Mouse (Mus musculus) forebrain, embryonic 14.5 days (tissue): ENCODE results near the gene Fus. TPM values are rescaled to one million over a fixed set of nuclear protein-coding genes. Genes with fewer than 3 reads are reported as not detected.

Experiments
- ATAC-seq: fragments of 200-750 bp; cut with Nextera tagmentation; 2 replicates; pipeline ENCODE4 v1.8.0; 2017; ENCODE audit warnings: mild to moderate bottlenecking, moderate library complexity
- DNase-seq: peaks from one replicate; pipeline ENCODE4 v3.0.0-alpha.2; 2015; ENCODE audit warnings: low spot score
- H3K27ac ChIP-seq: fragments of 300-500 bp; sonication (generic); 2 replicates; pipeline ENCODE4 v1.5.1; 2014; ENCODE audit warnings: low read depth, mild to moderate bottlenecking, control low read depth, low read length, moderate library complexity
- H3K27me3 ChIP-seq: fragments of 300-500 bp; sonication (generic); replicated peaks from 2 replicates; pipeline ENCODE4 v1.6.1; 2014; ENCODE audit warnings: low read length, control low read depth, mixed read lengths; ENCODE audit not compliant: control insufficient read depth, insufficient read depth
- H3K36me3 ChIP-seq: fragments of 300-500 bp; sonication (generic); 2 replicates; pipeline ENCODE4 v1.6.1; 2014; ENCODE audit warnings: low read length, control low read depth; ENCODE audit not compliant: control insufficient read depth, insufficient read depth
- H3K4me1 ChIP-seq: fragments of 300-500 bp; sonication (generic); 2 replicates; pipeline ENCODE4 v1.6.1; 2014; ENCODE audit warnings: antibody characterized with exemption, low read length, control low read depth; ENCODE audit not compliant: control insufficient read depth, insufficient read depth
- H3K4me2 ChIP-seq: fragments of 300-500 bp; sonication (generic); 2 replicates; pipeline ENCODE4 v1.6.1; 2014; ENCODE audit warnings: mild to moderate bottlenecking, control low read depth, low read length
- H3K4me3 ChIP-seq: fragments of 300-500 bp; sonication (generic); 2 replicates; pipeline ENCODE4 v1.5.1; 2014; ENCODE audit warnings: low read depth, low read length, control low read depth
- H3K9ac ChIP-seq: fragments of 300-500 bp; sonication (generic); 2 replicates; pipeline ENCODE4 v1.6.1; 2014; ENCODE audit warnings: mild to moderate bottlenecking, low read length, control low read depth, moderate library complexity
- H3K9me3 ChIP-seq: fragments of 300-500 bp; sonication (generic); replicated peaks from 2 replicates; pipeline ENCODE4 v1.6.1; 2016; ENCODE audit warnings: low read length, control low read depth, mixed read lengths; ENCODE audit not compliant: control insufficient read depth
- WGBS: fragments of 180-500 bp; shearing (Covaris S2); extraction: QIAGEN DNeasy Blood & Tissue Kit; methylation state at CpG from one replicate; pipeline ENCODE4 v1.1.7; 2014; 5-methylcytosine and 5-hydroxymethylcytosine counted together
- polyA plus RNA-seq: library from polyadenylated mRNA; unstranded; fragments of >200 nt; fragmentation: Nextera tagmentation; extraction: Ambion mirVana; gene quantifications from 2 replicates; pipeline ENCODE4 v1.2.1, GENCODE M21; 2014

The Fus gene
- polyA plus RNA-seq, 1 experiment from 2014 or later = 60.1 TPM

GRCm38 (mm10) chr7:127926846-127927245, 40.4 kb upstream of the Fus start:
- no peak for DNase-seq
- Histone ChIP-seq H3K9ac (no peak overlapping the region), H3K36me3 (peaks cover 45% of the 10 kb centered on the region), H3K9me3 (no peaks in the 10 kb centered on the region), H3K4me2 (no peak overlapping the region), H3K27ac (no peak overlapping the region), H3K4me1 (no peaks in the 10 kb centered on the region), H3K4me3 (no peak overlapping the region), H3K27me3 (no peaks in the 10 kb centered on the region; the same call in 1 of the 2 replicates)
- no peak for ATAC-seq
- 89% methylated on average over 11 of the region's 11 CpGs for WGBS

- DNase-seq = no peak
- Histone ChIP-seq H3K4me1 (no peaks in the 10 kb centered on the region), H3K27me3 (no peaks in the 10 kb centered on the region; the same call in 1 of the 2 replicates), H3K4me2 (no peak overlapping the region), H3K4me3 (no peak overlapping the region), H3K9me3 (no peaks in the 10 kb centered on the region), H3K9ac (no peak overlapping the region), H3K36me3 (peaks cover 38% of the 10 kb centered on the region), H3K27ac (no peak overlapping the region)
- 84% methylated on average over 11 of the region's 11 CpGs for WGBS
- ATAC-seq = no peak
Measured at GRCm38 (mm10) chr7:127927726-127928125, 39.5 kb upstream of the Fus start.

GRCm38 (mm10) chr7:127928596-127928995, 38.7 kb upstream of the Fus start:
- Histone ChIP-seq H3K36me3 (peaks cover 30% of the 10 kb centered on the region), H3K27me3 (no peaks in the 10 kb centered on the region; the same call in 1 of the 2 replicates), H3K4me3 (no peak overlapping the region), H3K9ac (no peak overlapping the region), H3K27ac (no peak overlapping the region), H3K4me2 (no peak overlapping the region), H3K9me3 (no peaks in the 10 kb centered on the region), H3K4me1 (no peaks in the 10 kb centered on the region)
- DNase-seq (no peak), ATAC-seq (no peak)
- 47% methylated on average over 5 of the region's 5 CpGs for WGBS

- H3K4me3 ChIP-seq = no peak within 1 kb of the TSS
- ATAC-seq = no peak
Measured at GRCm38 (mm10) chr7:127929923-127930322, 37.3 kb upstream of the Fus start, which contains the start of gene Prss8. Gene Prss8 (minus strand): TSS chr7:127930104.

GRCm38 (mm10) chr7:127930636-127931035, 36.6 kb upstream of the Fus start:
- 64% methylated on average over 5 of the region's 5 CpGs for WGBS
- Histone ChIP-seq H3K4me1 (0 out of 2 replicates have a peak, but pooled peaks cover 4% of the 10 kb centered on the region), H3K27me3 (no peaks in the 10 kb centered on the region; the same call in 1 of the 2 replicates), H3K4me2 (no peak overlapping the region), H3K36me3 (peaks cover 10% of the 10 kb centered on the region), H3K4me3 (no peak overlapping the region), H3K9me3 (no peaks in the 10 kb centered on the region), H3K27ac (no peak overlapping the region), H3K9ac (no peak overlapping the region)
- ATAC-seq (no peak), DNase-seq (no peak)

More at GRCm38 (mm10) chr7:127929923-127930322, 37.3 kb upstream of the Fus start, which contains the start of gene Prss8:
- Histone ChIP-seq H3K4me2 (no peak within 1 kb of the TSS), H3K9me3 (no peaks in the 10 kb centered on the region), H3K27ac (no peak within 1 kb of the TSS), H3K36me3 (peaks cover 17% of the 10 kb centered on the region), H3K9ac (no peak within 1 kb of the TSS), H3K4me1 (0 out of 2 replicates have a peak, but pooled peaks cover 3% of the 10 kb centered on the region), H3K27me3 (no peaks in the 10 kb centered on the region; the same call in 1 of the 2 replicates)
- DNase-seq = no peak
- 15% methylated on average over 6 of the region's 6 CpGs for WGBS

GRCm38 (mm10) chr7:127931351-127932135, 35.7 kb upstream of the Fus start:
- Histone ChIP-seq H3K36me3 (peaks cover 3% of the 10 kb centered on the region; the same call in 1 of the 2 replicates), H3K4me3 (no peak overlapping the region), H3K4me2 (no peak overlapping the region), H3K9me3 (no peaks in the 10 kb centered on the region), H3K27ac (no peak overlapping the region), H3K4me1 (peaks cover 8% of the 10 kb centered on the region), H3K27me3 (no peaks in the 10 kb centered on the region; the same call in 1 of the 2 replicates), H3K9ac (no peak overlapping the region)
- ATAC-seq = no peak
- DNase-seq = no peak
- WGBS = 32% methylated on average over 13 of the region's 13 CpGs

- WGBS = 16% methylated on average over 13 of the region's 13 CpGs
Measured at GRCm38 (mm10) chr7:127932273-127933031, 34.8 kb upstream of the Fus start.

GRCm38 (mm10) chr7:127934075-127934474, 33.2 kb upstream of the Fus start:
- Histone ChIP-seq H3K4me1 (peaks cover 8% of the 10 kb centered on the region), H3K9ac (no peak overlapping the region), H3K27me3 (no peaks in the 10 kb centered on the region; the same call in 1 of the 2 replicates), H3K27ac (no peak overlapping the region), H3K4me3 (no peak overlapping the region), H3K9me3 (no peaks in the 10 kb centered on the region), H3K4me2 (no peak overlapping the region), H3K36me3 (no peaks in the 10 kb centered on the region)
- ATAC-seq (no peak), DNase-seq (no peak)
- 85% methylated on average over 5 of the region's 5 CpGs for WGBS

More at GRCm38 (mm10) chr7:127932273-127933031, 34.8 kb upstream of the Fus start:
- Histone ChIP-seq H3K27me3 (no peaks in the 10 kb centered on the region; the same call in 1 of the 2 replicates), H3K9ac (no peak overlapping the region), H3K4me2 (no peak overlapping the region), H3K4me3 (no peak overlapping the region), H3K4me1 (peaks cover 8% of the 10 kb centered on the region), H3K36me3 (no peaks in the 10 kb centered on the region), H3K9me3 (no peaks in the 10 kb centered on the region), H3K27ac (no peak overlapping the region)
- ATAC-seq (no peak), DNase-seq (no peak)
